Mouse (Mus musculus): ENCODE data around the gene Atp2b2.

Gene Atp2b2

DNA sequence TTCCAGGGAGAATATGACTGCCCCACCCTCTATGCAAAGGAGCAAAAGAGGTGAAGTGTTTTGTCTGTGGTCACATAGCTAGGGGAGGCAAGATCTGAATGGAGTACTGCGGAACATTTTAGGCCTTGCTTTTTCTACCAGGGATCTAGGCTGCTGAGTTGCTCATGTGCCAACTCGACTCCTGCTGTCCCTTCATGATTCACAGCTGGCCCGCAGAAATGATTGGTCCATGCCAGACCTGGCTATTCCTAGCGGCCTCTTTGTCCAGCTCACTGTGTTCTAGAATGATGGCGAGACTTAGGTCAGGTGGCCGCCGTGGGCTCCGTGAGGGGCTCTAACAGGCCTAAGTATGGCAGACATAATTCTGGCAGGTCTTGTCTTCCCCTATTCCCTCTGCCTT is 103.0 kb downstream of the Atp2b2 start:
- 63% methylated on average over 8 of the region's 8 CpGs for WGBS

DNA sequence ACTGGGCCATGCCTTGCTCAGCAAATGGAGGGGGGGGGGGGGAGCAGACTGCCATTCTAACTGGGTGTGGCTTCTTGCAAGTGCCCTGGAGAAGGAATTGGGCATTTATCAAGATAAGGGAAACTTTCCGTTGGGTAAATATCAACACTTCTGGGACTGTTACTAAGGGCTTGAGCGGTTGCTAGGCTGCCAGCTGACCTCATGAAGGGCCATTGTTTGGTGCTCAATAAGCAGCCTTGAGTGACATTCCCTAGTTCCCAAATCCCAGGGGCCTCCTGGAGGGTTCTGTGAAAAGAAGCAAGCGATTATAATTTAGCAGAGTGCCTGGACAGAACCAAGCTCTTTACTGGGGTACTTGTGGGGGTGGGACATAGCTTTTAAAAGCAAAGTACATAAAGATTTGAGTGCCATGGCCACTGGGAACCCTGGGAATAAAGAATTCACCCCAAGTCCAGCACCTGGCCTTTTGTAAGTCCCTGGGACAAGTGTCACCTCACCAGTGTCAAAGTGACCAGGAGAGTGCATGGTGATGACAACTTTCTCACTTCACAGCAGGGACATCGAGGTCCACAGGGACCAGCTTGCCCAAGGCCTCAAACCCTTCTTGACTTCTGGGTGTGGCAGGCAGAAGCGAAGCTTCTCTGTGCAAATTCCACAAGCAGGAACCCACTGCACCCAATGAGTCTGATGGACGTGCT is 105.5 kb downstream of the Atp2b2 start:
- 45% methylated on average over 6 of the region's 6 CpGs for WGBS

DNA sequence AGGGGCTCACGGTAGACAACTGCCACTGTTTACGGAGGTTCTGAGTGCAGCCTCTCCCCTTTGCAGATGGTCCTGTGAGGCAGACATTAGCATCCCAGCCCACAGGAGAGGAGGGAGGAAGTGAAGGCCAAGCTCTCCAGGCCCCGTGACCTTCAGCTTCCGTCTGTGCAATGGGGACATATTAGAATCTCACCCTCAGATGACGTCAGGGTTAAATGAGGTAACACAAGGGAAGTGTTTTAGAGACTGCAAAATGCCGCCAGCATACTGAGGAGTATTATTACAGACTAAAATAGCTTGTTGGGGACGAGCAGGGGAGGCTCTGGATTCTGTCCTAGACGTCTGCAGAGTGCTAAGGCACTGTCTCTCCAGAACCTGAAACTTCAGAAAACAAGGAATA is 106.3 kb downstream of the Atp2b2 start:
- 26% methylated on average over 8 of the region's 8 CpGs for WGBS

DNA sequence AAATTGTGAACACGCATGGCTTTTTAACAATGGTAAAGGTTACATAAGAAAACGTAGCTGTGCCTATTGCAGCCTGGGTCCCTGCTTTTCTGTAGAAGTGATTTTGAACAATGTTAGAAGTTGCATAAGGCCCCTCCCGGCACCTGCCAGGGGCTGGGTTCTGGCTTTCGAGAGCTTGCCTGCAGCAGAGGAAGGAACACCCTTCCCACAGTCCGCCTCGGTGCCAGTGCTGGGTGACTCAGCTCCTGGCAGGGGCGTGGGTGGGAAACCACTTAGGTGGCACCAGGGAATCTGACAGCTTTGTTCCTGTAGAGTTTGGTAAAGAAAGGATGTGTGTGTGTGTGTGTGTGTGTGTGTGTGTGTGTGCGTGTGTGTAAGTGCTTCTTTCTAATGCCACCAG is 107.7 kb downstream of the Atp2b2 start:
- 28% methylated on average over 8 of the region's 8 CpGs for WGBS

DNA sequence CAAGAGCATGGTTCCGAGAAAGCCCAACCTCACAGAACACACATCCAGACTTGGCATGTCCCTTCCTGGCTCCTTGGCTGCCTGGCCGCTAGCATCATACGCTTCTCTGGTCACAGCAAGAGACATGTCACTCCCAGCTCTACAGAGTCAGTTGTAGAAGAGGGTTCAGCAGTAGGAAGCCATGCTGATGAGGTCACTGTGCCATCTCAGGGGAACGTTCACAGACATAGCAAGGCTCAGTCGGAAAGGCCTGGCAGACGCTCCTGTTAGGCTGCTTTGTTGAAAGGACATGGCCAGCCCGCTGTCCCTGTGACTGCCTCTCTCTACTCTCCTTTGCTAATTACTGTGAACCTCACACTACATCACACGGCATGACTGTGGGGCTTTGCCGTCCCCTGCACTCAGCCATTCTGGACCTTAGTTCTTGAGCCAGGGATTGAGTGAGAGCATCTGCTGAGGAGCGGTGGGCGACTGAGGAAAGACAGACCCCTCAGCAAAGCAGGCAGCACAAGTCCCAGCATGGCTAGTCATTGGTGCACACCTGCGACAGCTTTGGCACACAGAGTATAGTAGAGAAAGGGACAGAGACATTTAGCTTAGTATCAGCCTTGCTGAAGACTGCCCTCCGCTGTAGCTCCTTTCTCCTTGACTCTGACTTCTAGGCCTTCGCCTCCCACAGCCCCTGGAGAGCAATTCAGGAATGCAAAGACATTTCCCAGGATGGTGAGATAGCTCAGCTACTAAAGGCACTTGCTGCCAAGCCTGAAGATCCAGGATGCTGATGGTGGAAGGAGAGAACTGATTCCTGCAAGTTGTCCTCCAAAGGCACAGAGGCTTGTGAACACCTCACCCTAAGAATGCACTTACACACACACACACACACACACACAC is 108.9 kb downstream of the Atp2b2 start:
- 40% methylated on average over 14 of the region's 14 CpGs for WGBS

DNA sequence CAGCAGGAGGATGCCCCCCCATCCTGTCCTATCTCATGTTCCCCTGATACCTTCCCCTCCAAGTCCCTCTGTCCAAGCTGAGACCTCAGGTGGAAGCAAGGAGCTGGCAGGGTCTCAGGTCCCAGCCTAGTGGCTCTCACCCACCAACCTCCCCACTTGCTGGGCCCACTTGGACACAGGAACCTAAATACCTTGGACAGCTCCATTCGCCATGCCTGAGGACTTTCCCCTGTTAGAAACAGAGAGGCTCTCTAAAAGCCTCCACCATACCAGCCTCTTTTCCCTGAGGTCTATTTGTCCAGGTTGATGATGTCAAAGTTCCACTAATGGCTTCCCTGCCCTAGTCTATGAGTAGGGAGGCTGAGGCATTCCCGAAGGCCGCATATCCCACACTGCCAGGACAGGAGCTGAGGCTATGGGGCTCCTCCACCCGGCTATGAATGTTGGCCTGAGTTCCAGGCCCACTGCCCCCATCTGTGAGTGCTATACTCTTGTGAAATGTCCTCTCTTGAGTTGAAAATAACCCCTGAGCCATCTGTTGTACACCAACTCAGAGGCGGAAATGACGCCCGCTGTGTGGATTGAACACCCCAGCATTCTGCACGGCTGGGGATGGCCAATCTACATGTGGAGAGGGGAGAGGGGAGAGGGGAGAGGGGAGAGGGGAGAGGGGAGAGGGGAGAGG is 113.1 kb downstream of the Atp2b2 start:
- 50% methylated on average over 7 of the region's 8 CpGs for WGBS

DNA sequence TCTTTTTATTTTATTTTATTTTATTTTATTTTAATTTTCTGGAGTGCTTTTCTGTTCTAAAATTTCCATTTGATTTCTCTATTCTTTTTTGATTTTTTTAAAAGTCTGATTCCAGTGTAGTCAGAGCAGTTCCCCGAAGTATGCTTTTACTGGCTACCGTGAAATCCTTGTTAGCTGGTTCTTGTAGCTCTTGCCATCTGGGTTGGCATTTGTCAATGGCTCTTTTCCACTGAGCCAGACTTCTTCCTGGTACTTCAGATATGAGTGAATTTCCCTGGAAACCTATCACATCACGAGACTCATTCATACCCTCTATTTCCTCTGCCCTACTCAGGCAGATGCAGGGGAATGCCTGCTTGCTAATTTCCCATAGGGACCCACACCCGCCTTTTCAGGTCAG is 119.2 kb downstream of the Atp2b2 start:
- WGBS, result 45% methylated on average over 4 of the region's 4 CpGs

DNA sequence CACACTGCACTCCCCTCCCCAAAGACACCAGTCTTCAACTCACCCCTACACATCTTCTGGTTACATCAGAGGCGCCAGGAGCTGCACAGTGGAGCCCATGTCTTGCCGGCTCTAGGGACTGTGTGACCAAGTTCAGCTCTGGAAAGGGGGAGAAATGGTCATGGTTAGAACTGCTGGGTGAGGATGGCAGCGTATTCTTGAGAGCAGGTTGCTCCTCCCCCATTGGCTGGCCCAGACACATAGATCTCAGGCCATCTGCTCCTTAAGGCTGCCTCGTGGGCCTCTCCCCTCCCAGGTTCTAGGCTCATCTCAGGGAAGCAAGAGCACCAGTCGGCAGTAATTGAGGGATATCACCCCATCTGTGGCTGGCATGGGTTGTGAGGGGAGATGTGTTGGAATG is 121.9 kb downstream of the Atp2b2 start:
- WGBS, result 43% methylated on average over 5 of the region's 5 CpGs

DNA sequence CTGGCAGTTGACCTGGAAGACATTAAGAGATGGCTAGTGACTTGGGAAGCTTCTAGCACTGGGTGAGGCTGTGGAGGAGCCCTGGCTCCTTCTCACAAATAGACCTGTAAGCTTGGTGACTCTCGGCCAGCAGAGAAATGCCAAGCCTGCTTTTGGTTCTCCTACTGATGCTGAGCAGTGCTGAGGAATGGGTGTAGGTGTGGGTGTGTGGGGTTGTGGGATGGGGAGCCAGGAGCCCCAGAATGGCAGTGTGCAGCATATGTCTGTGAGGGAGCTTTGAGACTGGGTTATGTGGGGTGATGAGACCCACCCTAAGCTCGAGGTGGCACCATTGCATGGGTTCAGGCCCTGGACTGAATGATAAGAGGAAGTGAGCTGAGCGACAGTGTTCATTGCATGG is 129.7 kb downstream of the Atp2b2 start:
- WGBS, result 30% methylated on average over 3 of the region's 3 CpGs

DNA sequence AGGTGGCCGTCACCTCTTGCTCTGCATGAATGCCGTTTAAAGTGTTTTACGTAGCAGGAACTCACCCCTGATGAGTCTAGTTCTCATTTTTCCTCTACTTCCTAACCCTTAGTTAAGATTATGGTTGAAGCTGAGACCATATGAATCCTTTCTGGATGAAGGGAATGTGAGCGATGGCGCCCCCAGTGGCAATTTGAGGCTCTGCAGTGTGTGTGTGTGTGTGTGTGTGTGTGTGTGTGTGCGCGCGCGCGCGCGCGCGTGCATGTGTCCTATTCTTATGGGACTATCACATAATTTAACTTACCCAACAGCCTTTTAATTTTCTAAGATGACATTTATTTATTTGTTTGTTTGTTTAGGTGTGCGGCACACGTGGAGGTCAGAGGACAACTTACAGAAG is 131.3 kb downstream of the Atp2b2 start:
- 72% methylated on average over 16 of the region's 16 CpGs for WGBS

DNA sequence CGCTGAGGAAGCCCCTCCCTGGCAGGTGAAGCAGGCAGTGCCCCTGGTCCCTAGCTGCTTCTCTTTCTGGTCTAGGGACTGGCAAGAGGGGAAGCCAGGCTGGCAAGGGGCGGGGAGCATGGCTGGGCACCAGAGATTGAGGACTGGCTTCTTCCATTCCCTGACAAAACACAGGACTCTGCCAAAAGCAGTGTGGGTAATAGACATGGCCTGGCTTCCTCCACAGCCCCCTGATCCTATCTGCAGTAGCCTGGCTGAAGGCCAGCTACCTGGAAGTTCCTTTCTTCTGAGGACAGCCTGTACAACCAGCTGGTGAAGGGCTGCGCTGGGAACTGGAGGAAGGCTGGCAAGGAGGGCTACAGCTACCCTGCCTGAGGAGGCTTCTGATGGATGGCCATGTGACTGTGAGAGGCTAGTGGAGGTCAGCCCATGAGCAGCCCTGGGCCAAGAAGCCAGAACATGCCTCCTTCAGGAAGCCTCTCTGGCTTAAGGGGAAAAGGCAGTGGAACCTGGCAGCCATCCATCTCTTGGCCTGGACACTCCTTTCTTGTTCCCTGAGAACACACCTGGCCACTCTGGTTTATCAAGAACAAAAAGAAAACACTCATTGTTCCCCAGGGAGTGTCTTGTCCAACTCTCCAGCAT is 131.9 kb downstream of the Atp2b2 start:
- 83% methylated on average over 3 of the region's 3 CpGs for WGBS

DNA sequence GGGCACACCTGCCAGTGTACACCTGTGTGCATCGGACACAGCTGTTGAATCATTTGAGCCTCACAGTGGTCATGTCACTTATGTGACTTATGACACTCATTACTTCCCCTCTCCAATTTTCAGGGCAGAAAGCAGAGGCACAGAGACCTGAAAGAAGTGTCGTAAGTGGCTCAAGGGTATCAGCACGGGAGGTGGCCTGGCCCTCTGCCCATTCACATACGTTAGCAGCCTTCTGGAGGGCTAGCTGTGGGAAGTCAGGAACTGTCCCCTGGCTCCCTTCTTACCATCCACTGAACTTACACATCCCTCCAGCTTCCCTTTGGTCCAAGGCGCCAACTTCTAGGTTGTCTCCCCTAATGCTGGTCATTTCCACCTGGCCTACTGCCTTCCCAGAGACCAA is 132.6 kb downstream of the Atp2b2 start:
- 65% methylated on average over 5 of the region's 5 CpGs for WGBS

DNA sequence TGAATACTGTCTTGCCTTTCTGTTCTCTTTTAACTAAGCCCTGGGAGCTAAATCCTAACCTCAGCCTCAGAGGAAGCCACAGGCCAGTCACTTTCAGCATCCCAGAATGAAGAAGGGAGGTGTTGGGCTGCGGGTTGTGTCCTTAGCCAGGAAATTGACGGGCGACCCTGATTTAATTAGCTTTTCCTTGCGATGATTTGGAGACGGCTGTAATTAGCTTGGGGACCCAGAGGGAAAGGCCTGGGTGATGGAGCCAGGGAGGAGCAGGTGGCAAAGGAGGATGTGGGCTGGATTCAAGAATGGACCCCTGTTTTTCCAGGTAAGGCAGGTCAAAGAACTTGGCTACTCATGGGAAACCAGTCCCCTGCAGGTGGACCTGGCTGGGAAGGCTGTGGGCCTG is 138.0 kb downstream of the Atp2b2 start:
- 65% methylated on average over 5 of the region's 5 CpGs for WGBS

DNA sequence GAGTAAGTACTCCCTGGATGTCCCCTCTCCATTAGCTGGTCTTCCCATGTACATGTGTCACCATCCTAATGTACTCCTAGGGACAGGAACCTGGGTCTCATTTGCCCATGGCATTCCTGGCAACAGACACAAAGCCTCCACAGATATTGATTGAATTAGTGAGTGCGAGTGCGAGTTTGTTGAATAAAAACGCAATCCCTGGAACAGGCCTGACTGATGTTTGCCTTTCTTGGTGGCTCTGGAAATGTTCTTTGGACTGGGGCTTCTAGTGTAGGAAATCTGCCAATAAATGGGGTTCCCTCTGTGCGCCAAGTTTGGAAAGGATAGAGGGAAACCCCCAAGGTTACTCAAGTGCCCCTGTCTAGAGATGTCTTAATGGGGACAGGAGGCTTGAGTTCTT is 146.4 kb downstream of the Atp2b2 start:
- WGBS, result 77% methylated on average over 4 of the region's 4 CpGs

DNA sequence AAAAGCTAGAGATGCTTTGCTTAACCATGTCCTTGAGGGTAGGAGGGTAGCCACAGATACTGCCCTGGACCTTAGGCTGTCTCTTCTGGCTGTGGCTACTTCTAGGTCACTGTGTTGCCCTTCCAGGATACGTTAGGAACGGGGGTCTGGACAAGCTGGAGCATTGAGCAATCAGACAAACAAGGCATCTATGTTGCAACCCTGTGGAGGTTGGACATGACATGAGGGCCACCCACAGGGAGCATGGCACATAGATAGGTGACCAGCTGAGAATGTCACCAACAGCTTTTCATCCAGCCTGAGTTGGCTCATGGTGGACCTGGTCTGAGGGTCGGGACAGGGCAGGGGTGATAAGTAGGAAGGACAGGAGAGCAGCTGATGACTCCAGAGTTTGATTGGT is 148.4 kb downstream of the Atp2b2 start:
- WGBS, result 90% methylated on average over 3 of the region's 3 CpGs

DNA sequence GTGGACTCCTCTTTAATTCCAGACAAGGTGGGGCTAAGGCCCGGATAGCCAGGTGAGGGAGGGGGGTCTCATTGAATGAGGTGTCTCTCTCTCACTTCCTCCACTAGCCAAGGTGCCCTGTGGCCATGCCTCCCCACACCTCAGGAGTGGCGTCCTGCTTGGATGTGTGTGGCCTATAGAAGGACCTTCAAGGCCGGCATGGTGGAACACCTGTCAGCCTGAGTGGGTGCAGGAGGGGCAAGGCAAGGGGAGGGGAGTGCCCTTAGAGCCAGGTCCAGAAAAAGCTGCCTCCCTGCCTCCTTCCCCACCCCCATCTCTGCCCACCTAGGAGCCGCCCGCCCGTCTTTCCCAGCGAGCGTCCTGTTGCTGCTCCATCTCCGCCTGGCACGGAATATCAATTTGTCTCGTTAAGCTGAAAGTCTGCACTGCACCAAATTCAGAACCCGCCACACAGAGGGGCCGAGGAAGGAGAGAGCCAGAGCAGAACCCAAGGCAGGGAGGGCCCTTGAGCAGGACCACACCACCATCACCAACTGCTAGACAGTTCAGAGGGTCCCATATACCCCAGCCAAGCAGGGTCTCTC is 150.2 kb downstream of the Atp2b2 start:
- 38% methylated on average over 13 of the region's 13 CpGs for WGBS

DNA sequence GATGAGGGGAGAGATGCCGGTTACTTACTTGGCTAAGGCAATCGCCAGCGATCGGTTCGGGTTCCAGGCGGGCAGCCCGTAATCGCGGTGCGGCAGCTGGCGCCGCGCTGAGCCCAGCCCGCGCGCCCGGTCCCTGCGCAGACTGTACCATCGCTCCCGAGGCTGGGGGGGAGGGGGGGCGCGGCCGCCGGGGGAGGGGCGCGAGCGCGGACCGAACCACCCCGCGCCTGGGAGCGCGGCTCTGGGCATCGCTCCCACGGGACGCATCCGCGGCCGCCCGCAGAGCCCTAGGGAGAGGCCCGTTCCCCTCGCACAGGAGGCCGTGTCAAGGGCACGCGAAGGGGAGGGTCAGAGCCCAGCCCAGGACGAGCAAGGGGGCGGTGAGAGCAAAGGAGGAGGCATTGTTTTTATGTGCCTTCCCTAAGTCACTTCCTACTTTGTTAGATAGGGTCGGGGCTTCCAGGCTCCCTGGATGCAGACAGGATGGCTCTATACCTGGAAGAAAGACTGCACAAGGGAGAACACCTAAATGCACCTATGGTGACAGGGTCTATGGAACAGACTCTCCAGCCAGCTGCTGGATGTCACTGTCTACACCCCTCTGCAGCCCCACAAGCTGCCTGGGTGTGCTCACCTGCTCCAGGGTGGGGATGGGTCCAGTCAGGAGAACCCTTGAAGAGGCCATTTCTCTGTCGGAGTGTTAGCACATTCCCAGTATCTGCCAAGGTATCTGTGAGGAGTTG is 151.0 kb downstream of the Atp2b2 start:
- WGBS, result under 1% methylated on average over 48 of the region's 49 CpGs

DNA sequence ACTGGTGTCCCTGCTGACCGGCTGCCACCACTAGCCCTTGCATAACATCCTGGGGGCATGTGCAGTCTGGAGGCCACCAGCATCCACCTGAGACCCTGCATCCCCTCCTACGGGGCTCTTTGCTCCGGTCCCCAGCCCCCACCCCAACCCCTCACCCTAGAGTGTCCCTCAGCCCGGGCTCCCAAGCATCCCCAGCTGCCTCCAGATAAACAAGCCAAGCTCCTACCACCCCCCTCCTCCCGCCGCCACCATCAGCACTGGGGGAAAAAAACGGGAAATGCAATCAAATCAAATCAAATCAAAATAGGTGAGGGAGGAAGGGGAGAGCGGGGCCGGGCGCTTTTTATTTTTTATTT is 151.6 kb downstream of the Atp2b2 start:
- 1% methylated on average over 10 of the region's 10 CpGs for WGBS

DNA sequence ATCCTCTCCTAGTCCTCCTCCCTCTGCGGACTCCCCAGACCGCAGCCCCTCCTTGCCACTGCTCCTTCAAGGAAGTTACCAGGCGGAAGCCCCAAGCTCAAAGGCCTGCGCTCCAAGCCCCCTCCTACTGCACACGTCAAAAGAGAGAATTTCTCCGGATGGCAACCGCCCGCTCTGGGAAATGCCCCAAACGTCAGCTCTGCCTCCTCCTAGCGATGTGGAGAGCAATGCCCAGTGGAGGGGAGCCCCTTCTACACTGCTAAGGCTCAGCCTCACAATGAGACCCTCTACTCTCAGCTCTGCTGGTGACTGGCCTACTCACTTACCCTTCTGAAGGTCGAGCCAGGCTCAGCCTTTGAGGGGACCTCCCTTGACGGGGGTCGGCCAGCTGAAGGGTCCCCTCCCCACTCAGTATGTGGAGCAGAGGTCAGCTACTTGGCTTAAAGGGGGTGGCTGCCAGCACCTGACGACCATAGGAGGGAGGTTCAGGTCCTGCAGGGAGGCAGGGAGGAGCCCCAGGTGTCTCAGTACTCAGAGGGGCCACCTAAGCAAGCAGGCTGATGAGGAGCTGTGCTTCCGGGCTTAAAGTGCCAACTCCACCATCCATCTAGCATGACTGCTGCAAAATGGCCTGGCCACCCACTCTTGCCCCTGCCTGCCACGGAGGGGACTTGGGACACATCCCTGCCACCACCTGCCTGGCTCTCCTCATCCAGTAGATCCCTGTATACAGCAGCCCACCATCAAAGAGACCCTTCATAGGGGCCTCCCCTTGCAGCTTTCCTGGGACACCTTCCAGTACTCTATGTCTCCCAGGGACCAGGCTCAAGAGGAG is 152.2 kb downstream of the Atp2b2 start:
- WGBS, result 9% methylated on average over 16 of the region's 16 CpGs

DNA sequence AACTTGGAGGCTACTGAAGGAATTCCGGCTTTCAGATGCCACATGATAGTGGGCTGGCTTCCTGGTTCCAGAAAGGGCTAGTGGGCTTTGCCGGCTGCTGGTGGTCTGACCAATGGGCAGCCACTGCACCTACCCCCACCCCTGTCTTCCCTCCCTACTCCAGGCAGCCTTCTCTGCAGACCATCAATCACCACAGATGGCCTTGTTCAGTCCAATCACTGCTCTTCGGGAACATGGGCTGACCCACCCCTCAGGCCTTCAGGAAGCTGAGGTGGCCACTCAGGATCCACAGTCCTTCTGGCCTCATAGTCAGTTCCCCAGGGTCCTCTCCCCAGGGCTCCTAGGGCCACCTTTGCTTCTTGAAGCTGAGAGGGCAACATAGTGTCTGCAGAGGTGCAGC is 153.2 kb downstream of the Atp2b2 start:
- WGBS, result 34% methylated on average over 3 of the region's 3 CpGs
